Mouse (Mus musculus) lung, adult 2 months (tissue): ENCODE measurements around the gene Smyd3.

ENCODE experiments used
- CTCF ChIP-seq: fragments of 200-500 bp; IDR thresholded peaks from 2 replicates; pipeline ENCODE4 v1.5.1; 2011; ENCODE audit warnings: mild to moderate bottlenecking, low read length, control low read depth; ENCODE audit not compliant: insufficient read depth
- POLR2A ChIP-seq: fragments of 200-500 bp; IDR thresholded peaks from 2 replicates; pipeline ENCODE4 v1.6.1; 2011; ENCODE audit warnings: low read depth, mild to moderate bottlenecking, control low read depth, low read length, borderline replicate concordance; ENCODE audit errors: extremely low read depth

- no peak for TF ChIP-seq POLR2A
- no peak for TF ChIP-seq CTCF
These were observed 240.5 kb downstream of the Smyd3 start for GRCm38 (mm10) chr1:179277346-179277745.
